Mouse (Mus musculus) megakaryocyte progenitor cell, adult 5-6 weeks (primary cell): ENCODE data around the gene Cfap126. TPM values are rescaled to one million over a fixed set of nuclear protein-coding genes. Genes with fewer than 3 reads are reported as not detected.

Experiments used
- ATAC-seq: replicated peaks from 2 replicates; pipeline ENCODE4 v1.8.0; 2016; ENCODE audit warnings: mild to moderate bottlenecking, moderate TSS enrichment, inconsistent platforms; ENCODE audit not compliant: poor library complexity
- total RNA-seq, 2 experiments: library from RNA; stranded (forward) in 1 of 2; stranded (reverse) in 1 of 2; fragments of 157-497, 149-512 nt in 1 of 2; fragments of 200-1000 nt in 1 of 2; gene quantifications; 2 replicates each; pipeline versions ENCODE4 v1.2.3 to v1.2.4; 2015 to 2017

The Cfap126 gene
- total RNA-seq, 2 experiments from 2014 or later, result 1.0 to 4.2 TPM

- ATAC-seq, result no peak
Observed at GRCm38 (mm10) chr1:171094424-171094823, 19.3 kb upstream of the Cfap126 start.

GRCm38 (mm10) chr1:171096110-171096964 is 17.4 kb upstream of the Cfap126 start:
- no peak for ATAC-seq

GRCm38 (mm10) chr1:171097136-171097535 is 16.6 kb upstream of the Cfap126 start:
- ATAC-seq, result no peak

- peak; percentile 58 for ATAC-seq
Observed at GRCm38 (mm10) chr1:171097612-171098011, 16.1 kb upstream of the Cfap126 start.

- no peak for ATAC-seq
Observed at GRCm38 (mm10) chr1:171101033-171101432, 12.7 kb upstream of the Cfap126 start.

GRCm38 (mm10) chr1:171101733-171102546 is 11.8 kb upstream of the Cfap126 start:
- ATAC-seq, result peak; percentile 63

- ATAC-seq, result peak; percentile 56
Observed at GRCm38 (mm10) chr1:171102547-171103177, 11.1 kb upstream of the Cfap126 start.

- peak; percentile 51 for ATAC-seq
Observed at GRCm38 (mm10) chr1:171103179-171103840, 10.4 kb upstream of the Cfap126 start.

- ATAC-seq, result no peak
Observed at GRCm38 (mm10) chr1:171105226-171105625, 8.5 kb upstream of the Cfap126 start.

GRCm38 (mm10) chr1:171109620-171110019 is 4.1 kb upstream of the Cfap126 start:
- ATAC-seq, result no peak

- ATAC-seq, result no peak
Observed at GRCm38 (mm10) chr1:171110659-171111019, 3.1 kb upstream of the Cfap126 start.

- peak; percentile 78 for ATAC-seq
Observed at GRCm38 (mm10) chr1:171111020-171111780, 2.5 kb upstream of the Cfap126 start.

- peak; percentile 18 for ATAC-seq
Observed at GRCm38 (mm10) chr1:171111781-171112575, 1.7 kb upstream of the Cfap126 start.

- ATAC-seq, result no peak
Observed at GRCm38 (mm10) chr1:171112986-171113385, 732 bp upstream of the Cfap126 start.

GRCm38 (mm10) chr1:171116280-171116679 is 2.6 kb downstream of the Cfap126 start:
- no peak for ATAC-seq

GRCm38 (mm10) chr1:171118269-171118684 is 4.6 kb downstream of the Cfap126 start:
- ATAC-seq, result peak; percentile 65

GRCm38 (mm10) chr1:171118996-171119395 is 5.3 kb downstream of the Cfap126 start:
- no peak for ATAC-seq

- no peak for ATAC-seq
Observed at GRCm38 (mm10) chr1:171119405-171119804, 5.7 kb downstream of the Cfap126 start.

- ATAC-seq, result no peak
Observed at GRCm38 (mm10) chr1:171120893-171121292, 7.2 kb downstream of the Cfap126 start.
